Mouse (Mus musculus): ENCODE data around the gene Bod1. TPM values are rescaled to one million over a fixed set of nuclear protein-coding genes. Genes with fewer than 3 reads are reported as not detected.

Gene Bod1
- polyA plus RNA-seq, 1 experiment from 2014 or later: 102 TPM

DNA sequence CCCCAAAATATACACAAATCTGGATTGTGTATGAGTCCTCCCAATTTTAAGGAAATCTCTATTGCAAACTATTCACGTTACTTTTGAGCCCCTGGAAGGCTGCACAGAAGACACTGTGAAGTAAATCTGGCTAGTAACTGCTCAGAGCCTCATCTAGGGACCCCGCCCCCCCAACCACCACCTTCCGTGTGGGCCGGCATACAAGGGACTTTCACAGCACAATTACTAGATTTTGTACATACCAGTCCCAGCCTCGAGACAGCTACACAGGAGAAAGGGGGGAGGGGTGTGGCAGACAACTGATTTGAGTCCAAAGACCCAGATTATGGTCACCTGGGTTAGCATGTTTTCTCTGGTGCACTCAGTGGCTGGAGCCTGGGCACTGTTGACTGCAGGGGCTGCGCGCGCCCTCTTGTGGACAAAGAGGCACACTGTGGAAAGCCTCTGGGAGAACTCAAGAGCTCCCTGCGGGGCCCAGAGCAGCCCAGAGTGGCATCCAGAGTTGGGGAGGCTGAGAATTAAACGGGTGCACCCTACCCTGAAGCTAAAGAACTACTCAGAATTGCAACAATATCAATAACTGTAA is 33.8 kb downstream of the Bod1 start:
- ATAC-seq (ENCODE audit: low read depth): peak; percentile 79; the same call in 1 of the 2 replicates
- no peak overlapping the region for H3K27ac ChIP-seq (replicated peaks; ENCODE audit: low read depth, low read length)
- no peaks in the 10 kb centered on the region for H3K9me3 ChIP-seq (ENCODE audit: control insufficient read depth, low read length)
- 22% methylated on average over 10 of the region's 10 CpGs for WGBS
- no peaks in the 10 kb centered on the region for H3K4me1 ChIP-seq (ENCODE audit: control insufficient read depth, insufficient read depth, low read length)
- H3K27me3 ChIP-seq (replicated peaks; ENCODE audit: control insufficient read depth, insufficient read depth, low read length): no peaks in the 10 kb centered on the region
- 0 out of 2 replicates have a peak overlapping the region, but pooled peaks have one; percentile 20 for H3K4me2 ChIP-seq (ENCODE audit: low read depth, low read length)
- H3K9ac ChIP-seq (ENCODE audit: low read depth, low read length): peak overlapping the region; percentile 0; the same call in 1 of the 2 replicates
- no peak overlapping the region for H3K4me3 ChIP-seq (ENCODE audit: low read depth, low read length)
- peak; percentile 73 for DNase-seq (ENCODE audit: low spot score)
- H3K36me3 ChIP-seq (ENCODE audit: control insufficient read depth, insufficient read depth, low read length): no peaks in the 10 kb centered on the region

DNA sequence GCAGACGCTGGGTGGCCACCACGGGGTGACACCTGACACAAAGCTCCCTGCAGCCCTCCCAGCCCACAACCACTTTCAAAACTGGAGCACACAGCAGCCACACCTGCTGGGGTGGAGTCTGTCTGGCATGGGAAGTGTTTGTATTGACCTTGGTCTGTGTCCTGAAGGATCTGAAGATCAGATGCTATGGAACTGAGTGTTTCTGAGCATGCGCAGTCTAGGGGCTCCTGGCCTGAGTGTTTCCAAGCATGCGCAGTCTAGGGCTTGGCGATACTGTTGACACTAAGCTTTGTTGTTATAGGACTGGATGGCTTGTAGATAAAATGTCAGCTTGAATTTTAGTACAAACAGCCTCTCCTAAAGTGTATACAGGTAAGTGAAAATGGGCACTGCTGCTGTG is 43.0 kb downstream of the Bod1 start:
- DNase-seq (ENCODE audit: low spot score) (no peak), ATAC-seq (ENCODE audit: low read depth) (no peak)
- 82% methylated on average over 5 of the region's 5 CpGs for WGBS

DNA sequence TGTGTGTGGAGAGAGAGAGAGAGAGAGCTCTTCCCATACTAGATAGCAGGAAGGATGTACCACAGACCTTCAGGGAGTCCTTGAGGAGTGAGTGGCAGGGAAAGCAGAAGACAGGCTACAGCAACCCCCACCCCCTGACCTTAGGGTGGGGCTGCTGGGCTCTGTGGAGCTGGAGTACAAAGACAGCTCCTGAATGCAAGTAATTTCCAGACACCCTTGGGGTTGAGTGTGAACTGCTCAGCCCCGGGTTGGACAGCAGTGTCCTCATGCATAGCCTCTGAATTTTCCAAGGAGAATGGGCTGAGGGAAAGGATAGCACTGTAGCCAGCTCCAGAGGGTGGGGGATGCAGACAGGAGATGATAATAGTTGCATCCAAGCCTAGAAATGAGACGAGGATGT is 50.9 kb downstream of the Bod1 start:
- Histone ChIP-seq H3K4me2 (ENCODE audit: low read depth, low read length) (no peak overlapping the region), H3K4me1 (ENCODE audit: control insufficient read depth, insufficient read depth, low read length) (no peaks in the 10 kb centered on the region), H3K9ac (ENCODE audit: low read depth, low read length) (no peak overlapping the region), H3K36me3 (ENCODE audit: control insufficient read depth, insufficient read depth, low read length) (no peaks in the 10 kb centered on the region), H3K27me3 (replicated peaks; ENCODE audit: control insufficient read depth, insufficient read depth, low read length) (no peaks in the 10 kb centered on the region), H3K27ac (replicated peaks; ENCODE audit: low read depth, low read length) (no peak overlapping the region), H3K9me3 (ENCODE audit: control insufficient read depth, low read length) (no peaks in the 10 kb centered on the region), H3K4me3 (ENCODE audit: low read depth, low read length) (no peak overlapping the region)
- 34% methylated on average over 2 of the region's 2 CpGs for WGBS
- no peak for ATAC-seq (ENCODE audit: low read depth)
- no peak for DNase-seq (ENCODE audit: low spot score)

More for the DNA sequence above, 43.0 kb downstream of the Bod1 start:
- Histone ChIP-seq H3K4me1 (ENCODE audit: control insufficient read depth, insufficient read depth, low read length) (no peaks in the 10 kb centered on the region), H3K27me3 (replicated peaks; ENCODE audit: control insufficient read depth, insufficient read depth, low read length) (no peaks in the 10 kb centered on the region), H3K9me3 (ENCODE audit: control insufficient read depth, low read length) (no peaks in the 10 kb centered on the region), H3K27ac (replicated peaks; ENCODE audit: low read depth, low read length) (no peak overlapping the region), H3K4me3 (ENCODE audit: low read depth, low read length) (no peak overlapping the region), H3K4me2 (ENCODE audit: low read depth, low read length) (no peak overlapping the region), H3K9ac (ENCODE audit: low read depth, low read length) (no peak overlapping the region), H3K36me3 (ENCODE audit: control insufficient read depth, insufficient read depth, low read length) (no peaks in the 10 kb centered on the region)

DNA sequence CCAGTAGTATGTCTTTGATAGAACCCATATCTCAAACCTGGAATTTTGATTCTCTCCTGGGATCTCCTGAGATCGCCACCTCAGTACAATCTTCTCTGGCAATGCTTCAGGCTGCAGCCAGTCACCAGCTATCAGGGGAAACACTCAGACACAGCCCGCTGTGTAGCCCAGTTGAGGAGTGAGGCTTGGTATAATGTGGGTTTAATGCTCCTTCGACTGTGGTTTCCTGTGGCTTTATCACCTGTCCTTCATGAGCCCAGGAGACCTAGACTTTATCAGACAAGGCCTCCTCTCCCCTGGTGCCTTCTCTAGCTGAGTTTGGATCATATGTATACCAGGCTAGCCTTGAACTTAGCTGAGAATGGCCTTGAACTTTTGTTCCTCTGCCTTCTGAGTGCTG is 53.9 kb downstream of the Bod1 start:
- WGBS: 63% methylated on average over 3 of the region's 3 CpGs
- H3K4me1 ChIP-seq (ENCODE audit: control insufficient read depth, insufficient read depth, low read length): no peaks in the 10 kb centered on the region
- ATAC-seq (ENCODE audit: low read depth) (no peak), DNase-seq (ENCODE audit: low spot score) (no peak)
- H3K27me3 ChIP-seq (replicated peaks; ENCODE audit: control insufficient read depth, insufficient read depth, low read length): no peaks in the 10 kb centered on the region
- no peak overlapping the region for H3K4me2 ChIP-seq (ENCODE audit: low read depth, low read length)
- no peak overlapping the region for H3K9ac ChIP-seq (ENCODE audit: low read depth, low read length)
- H3K9me3 ChIP-seq (ENCODE audit: control insufficient read depth, low read length): no peaks in the 10 kb centered on the region
- no peak overlapping the region for H3K4me3 ChIP-seq (ENCODE audit: low read depth, low read length)
- no peaks in the 10 kb centered on the region for H3K36me3 ChIP-seq (ENCODE audit: control insufficient read depth, insufficient read depth, low read length)
- no peak overlapping the region for H3K27ac ChIP-seq (replicated peaks; ENCODE audit: low read depth, low read length)

DNA sequence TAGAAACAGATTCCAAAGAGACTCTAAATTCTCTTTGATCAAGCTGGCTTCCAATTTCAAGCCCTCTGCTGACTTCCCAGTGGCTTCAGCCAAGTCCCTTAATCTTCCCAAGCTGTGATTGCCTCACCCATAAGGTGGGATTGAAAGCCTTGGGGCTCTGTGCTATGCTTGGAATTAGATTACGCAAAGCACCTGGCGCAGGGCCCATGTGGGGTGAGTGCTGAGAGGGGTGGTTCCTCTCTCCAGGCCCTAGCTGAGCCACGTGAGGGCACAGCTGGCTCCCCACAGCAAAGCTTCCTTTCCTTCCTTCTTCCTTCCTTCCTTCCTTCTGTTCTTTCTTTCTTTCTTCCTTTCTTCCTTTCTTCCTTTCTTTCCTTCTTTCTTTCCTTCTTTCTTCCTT is 54.4 kb downstream of the Bod1 start:
- Histone ChIP-seq H3K4me3 (ENCODE audit: low read depth, low read length) (no peak overlapping the region), H3K36me3 (ENCODE audit: control insufficient read depth, insufficient read depth, low read length) (no peaks in the 10 kb centered on the region), H3K9ac (ENCODE audit: low read depth, low read length) (no peak overlapping the region), H3K9me3 (ENCODE audit: control insufficient read depth, low read length) (no peaks in the 10 kb centered on the region), H3K27ac (replicated peaks; ENCODE audit: low read depth, low read length) (no peak overlapping the region), H3K27me3 (replicated peaks; ENCODE audit: control insufficient read depth, insufficient read depth, low read length) (no peaks in the 10 kb centered on the region), H3K4me2 (ENCODE audit: low read depth, low read length) (no peak overlapping the region), H3K4me1 (ENCODE audit: control insufficient read depth, insufficient read depth, low read length) (no peaks in the 10 kb centered on the region)
- DNase-seq (ENCODE audit: low spot score) (peak; percentile 74), ATAC-seq (ENCODE audit: low read depth) (peak; percentile 79)
- 36% methylated on average over 3 of the region's 3 CpGs for WGBS

DNA sequence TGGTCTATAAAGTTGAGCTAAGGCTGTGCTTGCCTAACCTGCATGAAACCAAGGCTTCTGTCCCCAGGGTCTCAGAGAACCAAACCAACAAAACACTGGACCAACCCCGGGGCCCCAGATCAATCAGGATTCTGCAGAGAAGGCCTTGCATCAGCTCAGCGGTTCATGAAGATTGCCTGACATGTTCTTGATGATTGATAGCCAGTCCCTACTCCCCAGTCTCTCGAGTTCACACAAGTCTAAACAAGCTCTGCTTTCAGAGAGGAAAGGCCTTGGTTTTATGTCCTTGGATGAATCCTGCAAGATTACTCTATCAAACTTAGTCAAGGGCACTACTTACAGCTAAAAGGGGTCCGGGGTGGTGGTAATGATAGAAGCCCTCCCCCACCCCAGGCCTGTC is 55.0 kb downstream of the Bod1 start:
- ATAC-seq (ENCODE audit: low read depth) (no peak), DNase-seq (ENCODE audit: low spot score) (no peak)
- Histone ChIP-seq H3K4me3 (ENCODE audit: low read depth, low read length) (no peak overlapping the region), H3K4me2 (ENCODE audit: low read depth, low read length) (no peak overlapping the region), H3K27ac (replicated peaks; ENCODE audit: low read depth, low read length) (no peak overlapping the region), H3K9me3 (ENCODE audit: control insufficient read depth, low read length) (no peaks in the 10 kb centered on the region), H3K9ac (ENCODE audit: low read depth, low read length) (no peak overlapping the region), H3K27me3 (replicated peaks; ENCODE audit: control insufficient read depth, insufficient read depth, low read length) (no peaks in the 10 kb centered on the region), H3K4me1 (ENCODE audit: control insufficient read depth, insufficient read depth, low read length) (no peaks in the 10 kb centered on the region), H3K36me3 (ENCODE audit: control insufficient read depth, insufficient read depth, low read length) (no peaks in the 10 kb centered on the region)
- WGBS: 64% methylated on average over 4 of the region's 4 CpGs

Other genes with a start within 250 kb of the Bod1 start
- gene Cpeb4, start 200.3 kb upstream of the Bod1 start, polyA plus RNA-seq (2014; fragmentation: Nextera tagmentation; extraction: Ambion mirVana): 6.7 and 8.4 TPM in 2 replicates

Data from embryonic facial prominence, embryonic 14.5 days (tissue).